Mouse (Mus musculus) limb, embryonic 12.5 days (tissue): Measurements from ENCODE around the gene Crk. TPM values are rescaled to one million over a fixed set of nuclear protein-coding genes. Genes with fewer than 3 reads are reported as not detected.

ENCODE experiments used
- ATAC-seq: fragments of 200-750 bp; cut with Nextera tagmentation; 2 replicates; pipeline ENCODE4 v1.8.0; 2017; ENCODE audit warnings: low read depth, moderate TSS enrichment; ENCODE audit not compliant: insufficient number of reproducible peaks, insufficient read depth, low FRiP score, low TSS enrichment
- H3K27ac ChIP-seq: fragments of 300-500 bp; sonication (generic); 2 replicates; pipeline ENCODE4 v1.5.1; 2016; ENCODE audit warnings: mild to moderate bottlenecking, moderate library complexity
- H3K27me3 ChIP-seq: fragments of 300-500 bp; sonication (generic); 2 replicates; pipeline ENCODE4 v1.6.1; 2016; ENCODE audit warnings: mild to moderate bottlenecking, moderate library complexity
- H3K36me3 ChIP-seq: fragments of 300-500 bp; sonication (generic); 2 replicates; pipeline ENCODE4 v1.6.1; 2016; ENCODE audit warnings: mild to moderate bottlenecking, moderate library complexity
- H3K4me1 ChIP-seq: fragments of 300-500 bp; sonication (generic); replicated peaks from 2 replicates; pipeline ENCODE4 v1.6.1; 2016
- H3K4me2 ChIP-seq: fragments of 300-500 bp; sonication (generic); 2 replicates; pipeline ENCODE4 v1.6.1; 2016; ENCODE audit warnings: mild to moderate bottlenecking, moderate library complexity
- H3K4me3 ChIP-seq: fragments of 300-500 bp; sonication (generic); replicated peaks from 2 replicates; pipeline ENCODE4 v1.5.1; 2016; ENCODE audit warnings: mild to moderate bottlenecking
- H3K9ac ChIP-seq: fragments of 300-500 bp; sonication (generic); replicated peaks from 2 replicates; pipeline ENCODE4 v1.6.1; 2016; ENCODE audit warnings: mild to moderate bottlenecking, moderate library complexity
- H3K9me3 ChIP-seq: fragments of 300-500 bp; sonication (generic); 2 replicates; pipeline ENCODE4 v1.6.1; 2016; ENCODE audit warnings: mild to moderate bottlenecking, moderate library complexity
- WGBS: fragments of 180-500 bp; shearing (Covaris S2); methylation state at CpG from one replicate; pipeline ENCODE4 v1.1.7; 2016; 5-methylcytosine and 5-hydroxymethylcytosine counted together
- polyA plus RNA-seq: library from polyadenylated mRNA; unstranded; fragments of >200 nt; fragmentation: Nextera tagmentation; extraction: Ambion mirVana; gene quantifications from 2 replicates; pipeline ENCODE4 v1.2.1, GENCODE M21; 2016

Crk gene
- polyA plus RNA-seq, 1 experiment from 2014 or later, result 135 TPM

DNA sequence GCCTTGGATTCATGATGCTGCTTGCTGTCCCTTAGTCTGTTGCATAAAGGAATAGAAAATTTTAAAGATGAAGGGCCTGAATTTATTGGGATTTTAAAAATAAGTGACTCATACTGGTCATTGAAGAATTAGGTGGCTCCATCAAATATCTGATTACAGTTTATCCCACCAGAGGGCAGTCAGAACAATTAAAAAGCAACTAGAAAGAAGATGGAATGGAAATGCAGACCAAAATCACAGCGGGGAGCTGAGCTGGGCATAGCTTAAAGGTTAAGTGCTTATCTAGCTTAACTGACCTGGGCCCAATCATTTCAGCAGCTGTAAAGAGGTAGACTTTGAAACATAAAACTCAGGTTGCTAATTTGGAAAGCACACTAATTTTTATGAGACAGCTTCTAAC, 71.5 kb downstream of the Crk start:
- Histone ChIP-seq H3K4me2 (no peak overlapping the region), H3K4me1 (peaks cover 19% of the 10 kb centered on the region), H3K27me3 (no peaks in the 10 kb centered on the region), H3K4me3 (no peak overlapping the region), H3K36me3 (peaks cover 37% of the 10 kb centered on the region), H3K9me3 (no peaks in the 10 kb centered on the region), H3K9ac (no peak overlapping the region), H3K27ac (no peak overlapping the region)
- ATAC-seq, result no peak
- WGBS, result 97% methylated on average over 1 of the region's 1 CpGs

DNA sequence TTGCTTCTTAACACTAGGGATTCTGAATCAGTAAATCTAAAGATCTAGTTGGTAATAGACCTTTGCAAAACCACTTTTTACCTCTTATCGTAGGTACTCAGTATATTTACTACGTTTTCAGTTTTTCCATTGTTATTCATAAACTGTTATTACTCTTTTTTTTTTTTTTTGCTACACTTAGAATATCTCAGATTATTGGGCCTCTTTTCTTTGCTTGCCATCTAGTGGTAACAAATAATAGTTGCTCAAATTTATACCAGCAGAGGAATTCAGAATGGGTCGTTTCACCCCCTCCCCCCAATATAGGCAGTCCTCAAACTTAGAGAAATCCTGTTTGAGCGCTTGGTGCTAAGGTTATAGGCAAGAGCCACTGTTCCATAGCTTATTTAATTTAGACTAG, 72.0 kb downstream of the Crk start:
- H3K4me1 ChIP-seq, result peaks cover 19% of the 10 kb centered on the region
- no peak for ATAC-seq
- H3K9ac ChIP-seq, result no peak overlapping the region
- H3K36me3 ChIP-seq, result peaks cover 42% of the 10 kb centered on the region
- H3K4me3 ChIP-seq, result no peak overlapping the region
- H3K4me2 ChIP-seq, result no peak overlapping the region
- no peak overlapping the region for H3K27ac ChIP-seq
- WGBS, result 88% methylated on average over 4 of the region's 4 CpGs
- no peaks in the 10 kb centered on the region for H3K27me3 ChIP-seq
- no peaks in the 10 kb centered on the region for H3K9me3 ChIP-seq

Other genes with a start within 250 kb of the Crk start
- 0.09 and 0.35 TPM in 2 replicates for gene Serpinf2, start 239.7 kb upstream of the Crk start, polyA plus RNA-seq
- gene Wdr81, start 224.5 kb upstream of the Crk start, polyA plus RNA-seq, result 6.8 and 7.1 TPM in 2 replicates
- gene Tlcd2, start 217.5 kb upstream of the Crk start, polyA plus RNA-seq, result 15.6 and 17.5 TPM in 2 replicates
- 79.6 and 83.0 TPM in 2 replicates for gene Prpf8, start 192.4 kb upstream of the Crk start, polyA plus RNA-seq
- gene Rilp, start 169.2 kb upstream of the Crk start, polyA plus RNA-seq, result 0.26 and 0.67 TPM in 2 replicates
- 5.4 and 6.0 TPM in 2 replicates for gene Scarf1, start 165.7 kb upstream of the Crk start, polyA plus RNA-seq
- 3.7 and 4.2 TPM in 2 replicates for gene Slc43a2, start 147.6 kb upstream of the Crk start, polyA plus RNA-seq
- 80.8 and 89.5 TPM in 2 replicates for gene Pitpna, start 91.2 kb upstream of the Crk start, polyA plus RNA-seq
- gene Inpp5k, start 48.3 kb upstream of the Crk start, polyA plus RNA-seq, result 18.6 and 20.1 TPM in 2 replicates
- gene Myo1c, start 28.8 kb upstream of the Crk start, polyA plus RNA-seq, result 24.2 and 28.2 TPM in 2 replicates
- gene Ywhae, start 53.6 kb downstream of the Crk start, polyA plus RNA-seq, result 1,061 and 1,068 TPM in 2 replicates
- gene Doc2b, start 116.8 kb downstream of the Crk start, polyA plus RNA-seq, result 0.59 and 0.79 TPM in 2 replicates